Mouse (Mus musculus) liver, adult 2 months (tissue): ENCODE data around the gene Nudt17.
"Not testable (repeated sequence)": the region's sequence is repeated elsewhere in the genome, so short reads cannot be mapped to it uniquely, and the experiment has no call there.

ENCODE experiments used
- CTCF ChIP-seq: fragments of 200-500 bp; IDR thresholded peaks from 2 replicates; pipeline ENCODE4 v1.5.1; 2011; ENCODE audit warnings: low read depth, low read length, control low read depth
- POLR2A ChIP-seq: fragments of 200-500 bp; IDR thresholded peaks from 2 replicates; pipeline ENCODE4 v1.6.1; 2011; ENCODE audit warnings: low read length, control low read depth; ENCODE audit not compliant: insufficient read depth; ENCODE audit errors: extremely low read depth

- TF ChIP-seq POLR2A, CTCF: not testable (repeated sequence)
Observed at GRCm38 (mm10) chr3:96740279-96740678, 31.9 kb upstream of the Nudt17 start.
